Mouse (Mus musculus) limb, embryonic 15.5 days (tissue): ENCODE results near the gene Slitrk1. TPM values are rescaled to one million over a fixed set of nuclear protein-coding genes. Genes with fewer than 3 reads are reported as not detected.

Source experiments
- ATAC-seq: fragments of 200-750 bp; cut with Nextera tagmentation; 2 replicates; pipeline ENCODE4 v1.8.0; 2017; ENCODE audit warnings: low read depth, moderate TSS enrichment; ENCODE audit not compliant: insufficient number of reproducible peaks, low FRiP score, low TSS enrichment
- H3K27ac ChIP-seq: fragments of 300-500 bp; sonication (generic); 2 replicates; pipeline ENCODE4 v1.5.1; 2015; ENCODE audit warnings: moderate library complexity, mild to moderate bottlenecking, inconsistent platforms
- H3K27me3 ChIP-seq: fragments of 300-500 bp; sonication (generic); 2 replicates; pipeline ENCODE4 v1.6.1; 2015; ENCODE audit warnings: inconsistent platforms
- H3K36me3 ChIP-seq: fragments of 300-500 bp; sonication (generic); 2 replicates; pipeline ENCODE4 v1.6.1; 2015; ENCODE audit warnings: inconsistent platforms
- H3K4me1 ChIP-seq: fragments of 300-500 bp; sonication (generic); 2 replicates; pipeline ENCODE4 v1.6.1; 2015; ENCODE audit warnings: inconsistent platforms
- H3K4me2 ChIP-seq: fragments of 300-500 bp; sonication (generic); 2 replicates; pipeline ENCODE4 v1.6.1; 2015; ENCODE audit warnings: mild to moderate bottlenecking, inconsistent platforms
- H3K4me3 ChIP-seq: fragments of 300-500 bp; sonication (generic); 2 replicates; pipeline ENCODE4 v1.5.1; 2015; ENCODE audit warnings: mild to moderate bottlenecking, inconsistent platforms
- H3K9ac ChIP-seq: fragments of 300-500 bp; sonication (generic); 2 replicates; pipeline ENCODE4 v1.6.1; 2015; ENCODE audit warnings: inconsistent platforms
- H3K9me3 ChIP-seq: fragments of 300-500 bp; sonication (generic); 2 replicates; pipeline ENCODE4 v1.6.1; 2016; ENCODE audit warnings: inconsistent platforms
- WGBS: fragments of 180-500 bp; shearing (Covaris S2); methylation state at CpG from one replicate; pipeline ENCODE4 v1.1.7; 2015; 5-methylcytosine and 5-hydroxymethylcytosine counted together
- polyA plus RNA-seq: library from polyadenylated mRNA; unstranded; fragments of >200 nt; fragmentation: Nextera tagmentation; extraction: Ambion mirVana; gene quantifications from 2 replicates; pipeline ENCODE4 v1.2.1, GENCODE M21; 2015

Gene Slitrk1
- polyA plus RNA-seq, 1 experiment from 2014 or later: 3.7 TPM

- Histone ChIP-seq H3K4me1 (no peaks in the 10 kb centered on the region), H3K9ac (no peak overlapping the region), H3K27ac (no peak overlapping the region), H3K27me3 (no peaks in the 10 kb centered on the region), H3K4me3 (no peak overlapping the region), H3K36me3 (no peaks in the 10 kb centered on the region), H3K4me2 (no peak overlapping the region), H3K9me3 (no peaks in the 10 kb centered on the region)
- no peak for ATAC-seq
These were observed 49.3 kb downstream of the Slitrk1 start for GRCm38 (mm10) chr14:108864631-108865030.

DNA sequence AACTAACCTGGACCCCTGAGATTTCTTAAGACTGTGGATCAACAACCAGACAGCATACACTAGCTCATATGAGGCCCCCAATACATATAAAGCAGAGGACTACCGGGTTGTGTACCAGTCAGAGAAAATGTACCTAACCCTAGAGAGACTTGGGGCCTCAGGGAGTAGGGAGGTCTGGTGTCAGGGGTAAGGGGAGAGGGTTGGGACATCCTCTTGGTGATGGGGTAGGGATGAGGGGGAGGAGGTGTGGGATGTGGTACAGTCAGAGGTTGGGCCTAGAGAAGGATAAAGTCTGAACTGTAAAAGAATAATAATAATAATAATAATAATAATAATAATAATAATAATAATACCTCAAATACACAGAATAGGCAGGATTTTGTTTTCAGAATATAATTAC is 54.6 kb downstream of the Slitrk1 start:
- Histone ChIP-seq H3K27ac (no peak overlapping the region), H3K36me3 (no peaks in the 10 kb centered on the region), H3K9me3 (no peaks in the 10 kb centered on the region), H3K4me3 (no peak overlapping the region), H3K4me1 (no peaks in the 10 kb centered on the region), H3K4me2 (no peak overlapping the region), H3K27me3 (no peaks in the 10 kb centered on the region), H3K9ac (no peak overlapping the region)
- ATAC-seq: no peak
- WGBS: 79% methylated on average over 1 of the region's 1 CpGs
